8 mouse cellular contexts compared by ENCODE assay signal in the genomic region with DNA sequence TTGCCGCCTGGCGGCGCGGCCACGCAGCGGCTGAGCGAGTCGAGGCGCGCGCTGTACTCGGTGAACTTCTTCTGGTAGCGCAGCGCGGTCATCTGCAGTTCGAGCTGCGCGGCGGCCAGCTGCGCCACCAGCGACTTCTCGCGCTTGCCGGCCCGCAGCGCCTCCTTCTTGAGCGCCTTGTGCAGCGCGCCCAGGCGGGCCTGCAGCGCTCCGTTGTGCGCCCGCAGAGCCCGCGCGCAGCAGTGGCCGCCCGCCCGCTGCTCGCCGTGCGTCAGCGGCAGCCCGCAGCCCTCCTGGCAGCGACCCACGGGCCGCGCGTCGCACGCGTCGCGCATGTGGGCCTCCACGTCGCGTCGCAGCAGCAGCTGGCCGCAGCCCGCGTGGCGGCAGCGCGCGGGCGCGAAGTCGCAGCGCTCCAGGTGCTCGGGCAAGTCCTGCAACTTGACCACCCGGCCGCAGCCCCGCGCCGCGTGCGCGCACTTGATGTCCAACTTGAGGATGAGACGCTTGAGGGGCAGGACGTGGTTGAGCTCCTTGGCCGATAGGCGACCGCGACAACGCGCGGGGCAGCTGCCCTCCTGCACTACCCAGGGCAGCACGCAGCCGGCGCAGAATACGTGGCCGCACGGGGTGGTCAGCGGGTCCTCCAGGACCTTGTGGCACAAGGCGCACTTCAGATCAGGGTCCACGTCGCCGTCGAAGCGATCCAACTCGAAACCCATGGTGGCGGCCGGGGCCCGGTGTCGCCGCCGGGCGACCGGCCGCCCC. TPM values are rescaled to one million over a fixed set of nuclear protein-coding genes. Genes with fewer than 3 reads are reported as not detected.
DNase-seq lines count a peak whose midpoint lies in the region; ATAC-seq and TF ChIP-seq lines count a peak whose summit lies in the region.

A gene (minus strand): TSS at position 731 of the 768 bp plus-strand sequence.

- H3K36me3 ChIP-seq in forebrain, embryonic 11.5 days (ENCODE audit: control insufficient read depth, insufficient read depth, low read length): no peaks in the 10 kb centered on the region
- H3K36me3 ChIP-seq in heart, embryonic 15.5 days: no peaks in the 10 kb centered on the region
- no peaks in the 10 kb centered on the region for H3K36me3 ChIP-seq in liver, postnatal 0 days (replicated peaks; ENCODE audit: insufficient read depth, low read length)

- peak within 1 kb of the TSS; percentile 64 for H3K9ac ChIP-seq in forebrain, embryonic 11.5 days (ENCODE audit: low read length)
- peak within 1 kb of the TSS; percentile 76 for H3K9ac ChIP-seq in heart, embryonic 15.5 days
- H3K9ac ChIP-seq in liver, postnatal 0 days (replicated peaks): peak within 1 kb of the TSS; percentile 46; the same call in 1 of the 2 replicates

- 0% methylated on average over 103 of the region's 111 CpGs for WGBS in forebrain, embryonic 11.5 days
- WGBS in heart, embryonic 15.5 days: under 1% methylated on average over 104 of the region's 111 CpGs
- WGBS in liver, postnatal 0 days (ENCODE audit: insufficient replicate concordance): under 1% methylated on average over 84 of the region's 111 CpGs

- H3K4me3 ChIP-seq in forebrain, embryonic 11.5 days (ENCODE audit: low read depth, low read length): peak within 1 kb of the TSS; percentile 52
- peak within 1 kb of the TSS; percentile 67 for H3K4me3 ChIP-seq in heart, embryonic 15.5 days
- peak within 1 kb of the TSS; percentile 47 for H3K4me3 ChIP-seq in liver, postnatal 0 days (ENCODE audit: low read depth, low read length)

- H3K9me3 ChIP-seq in forebrain, embryonic 11.5 days (ENCODE audit: control insufficient read depth, low read length): no peaks in the 10 kb centered on the region
- no peaks in the 10 kb centered on the region for H3K9me3 ChIP-seq in heart, embryonic 15.5 days (replicated peaks)
- no peaks in the 10 kb centered on the region for H3K9me3 ChIP-seq in liver, postnatal 0 days (ENCODE audit: low read length)

- ATAC-seq in forebrain, embryonic 11.5 days (replicated peaks; ENCODE audit: low FRiP score): peak; percentile 83
- peak; percentile 54 for ATAC-seq in heart, embryonic 15.5 days (replicated peaks; ENCODE audit: insufficient number of reproducible peaks, insufficient read depth, low FRiP score, low read depth)
- peak; percentile 42 for ATAC-seq in liver, postnatal 0 days

- H3K4me2 ChIP-seq in forebrain, embryonic 11.5 days (ENCODE audit: low read depth, low read length, severe bottlenecking): peak within 1 kb of the TSS; percentile 99
- peak within 1 kb of the TSS; percentile 80 for H3K4me2 ChIP-seq in heart, embryonic 15.5 days
- peak within 1 kb of the TSS; percentile 68 for H3K4me2 ChIP-seq in liver, postnatal 0 days (ENCODE audit: low read depth, low read length)

- peaks cover 15% of the 10 kb centered on the region for H3K27me3 ChIP-seq in forebrain, embryonic 11.5 days (ENCODE audit: control insufficient read depth, insufficient read depth, low read length)
- no peaks in the 10 kb centered on the region for H3K27me3 ChIP-seq in heart, embryonic 15.5 days
- peaks cover 29% of the 10 kb centered on the region for H3K27me3 ChIP-seq in liver, postnatal 0 days (ENCODE audit: insufficient read depth, low read length)

- peaks cover 19% of the 10 kb centered on the region for H3K4me1 ChIP-seq in forebrain, embryonic 11.5 days (replicated peaks; ENCODE audit: control insufficient read depth, insufficient read depth, low read length)
- peaks cover 27% of the 10 kb centered on the region for H3K4me1 ChIP-seq in heart, embryonic 15.5 days (replicated peaks)
- peaks cover 13% of the 10 kb centered on the region for H3K4me1 ChIP-seq in liver, postnatal 0 days (ENCODE audit: insufficient read depth)

- no peak for TF ChIP-seq EP300 in liver, postnatal 0 days (IDR thresholded peaks at IDR 0.05; ENCODE audit: low read depth)

- TF ChIP-seq CTCF in liver, postnatal 0 days (IDR thresholded peaks at IDR 0.05; ENCODE audit: low read depth): no peak

- no peak within 1 kb of the TSS for H3K27ac ChIP-seq in forebrain, embryonic 11.5 days (ENCODE audit: low read depth, low read length)
- peak within 1 kb of the TSS; percentile 93 for H3K27ac ChIP-seq in heart, embryonic 15.5 days
- no peak within 1 kb of the TSS for H3K27ac ChIP-seq in liver, postnatal 0 days (ENCODE audit: low read depth)

- DNase-seq in urinary bladder, adult 18-20 months (ENCODE audit: low spot score in 2 of 2): peak; percentile 35 to 48
- no peak for DNase-seq in urinary bladder, postnatal 10 days (ENCODE audit: low spot score)
- peak; percentile 89 for DNase-seq in forebrain, embryonic 11.5 days (ENCODE audit: low spot score)
- peak; percentile 81 for DNase-seq in kidney, postnatal 10 days
- peak; percentile 35 for DNase-seq in liver, postnatal 0 days
- DNase-seq in ovary, adult 18-20 months (ENCODE audit: low spot score): peak; percentile 28
- DNase-seq in thymus, postnatal 36 days: no peak

RNA-seq across cellular contexts. Expression of the gene that starts here (rescaled TPM):
- polyA plus RNA-seq in forebrain, embryonic 11.5 days (2014; fragmentation: Nextera tagmentation; extraction: Ambion mirVana): 6.0 and 6.4 TPM in 2 replicates
- polyA plus RNA-seq in heart, embryonic 15.5 days (2015; fragmentation: Nextera tagmentation; extraction: Ambion mirVana): 12.8 and 13.1 TPM in 2 replicates
- 0.60 and 0.69 TPM in 2 replicates for polyA plus RNA-seq in liver, postnatal 0 days (2015; fragmentation: Nextera tagmentation; extraction: Ambion mirVana)

Comparison
In these comparisons a context has a peak if more than half of its experiments do, and no peak if none do; other contexts are left out.
1. DNase-seq: peak in urinary bladder, adult 18-20 months (2 of 2), forebrain, embryonic 11.5 days (single experiment), kidney, postnatal 10 days (single experiment) and ovary, adult 18-20 months (single experiment); none in urinary bladder, postnatal 10 days (single experiment) and thymus, postnatal 36 days (0 of 2).
2. Peak in DNase-seq, ATAC-seq, H3K4me3 ChIP-seq, H3K9ac ChIP-seq and H3K4me2 ChIP-seq in liver, postnatal 0 days; RNA of the gene not detected or under 1 TPM.
3. Peak in every context shown above with its lines, with median percentiles within 50 percentile points of each other: ATAC-seq, H3K4me2 ChIP-seq, H3K4me3 ChIP-seq and H3K9ac ChIP-seq.